Comparison of ENCODE assay signal across 23 mouse cellular contexts in the genomic region with DNA sequence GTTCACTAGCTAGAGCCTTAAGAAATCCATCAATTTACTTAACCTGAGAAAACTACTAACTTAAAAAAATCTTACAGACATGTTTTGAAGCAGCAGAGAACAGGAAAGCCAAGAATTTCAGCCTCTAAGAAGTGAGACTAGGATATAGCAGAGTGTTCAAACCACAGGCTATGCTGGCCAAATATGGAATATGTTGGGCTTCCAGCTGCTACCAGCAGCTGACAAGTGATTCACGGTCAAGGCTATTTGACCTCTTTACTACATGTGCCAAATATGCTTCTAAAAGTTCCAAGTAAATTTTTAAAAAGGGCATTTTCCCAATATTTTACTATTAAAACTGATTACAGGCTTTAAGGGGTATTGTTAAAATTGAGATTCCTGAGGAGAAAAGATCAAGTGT.
"Had no signal": no experiment of that assay in that cellular context is flagged by ENCODE, and none has a peak within 500 bp of the region (broad histone marks: within the 10 kb centered on the region; RNA-seq: fewer than 3 reads in every experiment).

No protein-coding gene starts in this region.

- H3K4me2 ChIP-seq: limb, embryonic 13.5 days; liver, embryonic 12.5 days; liver, embryonic 15.5 days; lung, embryonic 15.5 days; midbrain, embryonic 13.5 days had no signal

- H3K4me3 ChIP-seq: layer of hippocampus, adult 2 months; limb, embryonic 10.5 days; limb, embryonic 13.5 days; liver, embryonic 12.5 days; liver, embryonic 15.5 days; lung, embryonic 15.5 days; megakaryocyte, embryonic 14.5 days; midbrain, embryonic 10.5 days; midbrain, embryonic 13.5 days had no signal

- H3K36me3 ChIP-seq: liver, embryonic 15.5 days had no signal

- H3K27ac ChIP-seq: layer of hippocampus, adult 2 months; limb, embryonic 10.5 days; limb, embryonic 13.5 days; liver, embryonic 12.5 days; liver, embryonic 15.5 days; lung, embryonic 15.5 days; midbrain, embryonic 10.5 days; midbrain, embryonic 13.5 days; stomach, postnatal 0 days had no signal

- H3K9ac ChIP-seq: limb, embryonic 13.5 days; liver, embryonic 12.5 days; liver, embryonic 15.5 days; lung, embryonic 15.5 days; midbrain, embryonic 13.5 days had no signal

- ATAC-seq: liver, embryonic 12.5 days; midbrain, embryonic 13.5 days; midbrain, embryonic 16.5 days had no signal

- DNase-seq: kidney, postnatal 25 days; layer of hippocampus, adult 9-11 months; liver; lung, adult 18-20 months; lung, postnatal 10 days; lung, postnatal 36 days; right cerebral cortex, adult 18-20 months; right cerebral cortex, postnatal 14 days; right cerebral cortex, postnatal 4 days; thymus, adult 2 months; thymus, postnatal 14 days; thymus, postnatal 4 days had no signal

- H3K9me3 ChIP-seq: liver, embryonic 15.5 days; lung, embryonic 15.5 days had no signal

- H3K27me3 ChIP-seq: limb, embryonic 13.5 days; liver, embryonic 12.5 days; liver, embryonic 15.5 days; lung, embryonic 15.5 days; megakaryocyte, embryonic 14.5 days; midbrain, embryonic 13.5 days had no signal
